Mouse (Mus musculus) liver, embryonic 12.5 days (tissue): ENCODE results near the gene Sppl2c. TPM values are rescaled to one million over a fixed set of nuclear protein-coding genes. Genes with fewer than 3 reads are reported as not detected.

Source experiments
- ATAC-seq: fragments of 200-750 bp; cut with Nextera tagmentation; 2 replicates; pipeline ENCODE4 v1.8.0; 2017; ENCODE audit warnings: moderate number of reproducible peaks, mild to moderate bottlenecking, moderate library complexity
- H3K27ac ChIP-seq: fragments of 300-500 bp; sonication (generic); 2 replicates; pipeline ENCODE4 v1.5.1; 2016; ENCODE audit warnings: mild to moderate bottlenecking
- H3K27me3 ChIP-seq: fragments of 300-500 bp; sonication (generic); replicated peaks from 2 replicates; pipeline ENCODE4 v1.6.1; 2016; ENCODE audit warnings: mild to moderate bottlenecking, moderate library complexity
- H3K36me3 ChIP-seq: fragments of 300-500 bp; sonication (generic); 2 replicates; pipeline ENCODE4 v1.6.1; 2016; ENCODE audit warnings: mild to moderate bottlenecking, moderate library complexity
- H3K4me1 ChIP-seq: fragments of 300-500 bp; sonication (generic); 2 replicates; pipeline ENCODE4 v1.6.1; 2016
- H3K4me2 ChIP-seq: fragments of 300-500 bp; sonication (generic); 2 replicates; pipeline ENCODE4 v1.6.1; 2016; ENCODE audit warnings: mild to moderate bottlenecking, moderate library complexity
- H3K4me3 ChIP-seq: fragments of 300-500 bp; sonication (generic); 2 replicates; pipeline ENCODE4 v1.5.1; 2016; ENCODE audit warnings: mild to moderate bottlenecking, moderate library complexity
- H3K9ac ChIP-seq: fragments of 300-500 bp; sonication (generic); 2 replicates; pipeline ENCODE4 v1.6.1; 2016; ENCODE audit warnings: mild to moderate bottlenecking, moderate library complexity
- H3K9me3 ChIP-seq: fragments of 300-500 bp; sonication (generic); replicated peaks from 2 replicates; pipeline ENCODE4 v1.6.1; 2016; ENCODE audit warnings: mild to moderate bottlenecking, moderate library complexity
- WGBS: fragments of 180-500 bp; shearing (Covaris S2); methylation state at CpG from one replicate; pipeline ENCODE4 v1.1.7; 2016; ENCODE audit not compliant: insufficient replicate concordance; 5-methylcytosine and 5-hydroxymethylcytosine counted together
- polyA plus RNA-seq: library from polyadenylated mRNA; unstranded; fragments of >200 nt; fragmentation: Nextera tagmentation; extraction: Ambion mirVana; gene quantifications from 2 replicates; pipeline ENCODE4 v1.2.1, GENCODE M21; 2016

The Sppl2c gene
- not detected in 2 replicates for polyA plus RNA-seq

- H3K4me2 ChIP-seq = no peak within 1 kb of the TSS
- no peak within 1 kb of the TSS for H3K9ac ChIP-seq
- H3K4me3 ChIP-seq = no peak within 1 kb of the TSS
- H3K27ac ChIP-seq = no peak within 1 kb of the TSS
- 70% methylated on average over 13 of the region's 13 CpGs for WGBS
- no peaks in the 10 kb centered on the region for H3K27me3 ChIP-seq
- ATAC-seq = no peak
- no peaks in the 10 kb centered on the region for H3K4me1 ChIP-seq
- H3K9me3 ChIP-seq = no peaks in the 10 kb centered on the region
- no peaks in the 10 kb centered on the region for H3K36me3 ChIP-seq
Observed at GRCm38 (mm10) chr11:104186135-104186836, at the start of gene Sppl2c. TSS of gene Sppl2c (plus strand) at chr11:104186327.

- no peak overlapping the region for H3K4me2 ChIP-seq
- no peaks in the 10 kb centered on the region for H3K36me3 ChIP-seq
- H3K9me3 ChIP-seq = no peaks in the 10 kb centered on the region
- no peaks in the 10 kb centered on the region for H3K4me1 ChIP-seq
- no peak for ATAC-seq
- peaks cover 41% of the 10 kb centered on the region for H3K27me3 ChIP-seq
- WGBS = 47% methylated on average over 3 of the region's 3 CpGs
- no peak overlapping the region for H3K4me3 ChIP-seq
- no peak overlapping the region for H3K9ac ChIP-seq
- no peak overlapping the region for H3K27ac ChIP-seq
Observed at GRCm38 (mm10) chr11:104138976-104139375, 47.2 kb upstream of the Sppl2c start.

GRCm38 (mm10) chr11:104144930-104145329 is 41.2 kb upstream of the Sppl2c start:
- H3K4me3 ChIP-seq = no peak overlapping the region
- no peaks in the 10 kb centered on the region for H3K4me1 ChIP-seq
- no peaks in the 10 kb centered on the region for H3K9me3 ChIP-seq
- peaks cover 4% of the 10 kb centered on the region for H3K27me3 ChIP-seq
- no peak overlapping the region for H3K27ac ChIP-seq
- no peak for ATAC-seq
- WGBS = 88% methylated on average over 1 of the region's 1 CpGs
- H3K4me2 ChIP-seq = no peak overlapping the region
- H3K9ac ChIP-seq = no peak overlapping the region
- no peaks in the 10 kb centered on the region for H3K36me3 ChIP-seq

GRCm38 (mm10) chr11:104148787-104149186 is 37.3 kb upstream of the Sppl2c start:
- no peaks in the 10 kb centered on the region for H3K36me3 ChIP-seq
- H3K4me2 ChIP-seq = no peak overlapping the region
- whole genome bisulfite sequencing = 59% methylated on average over 7 of the region's 7 CpGs
- no peak for ATAC-seq
- no peak overlapping the region for H3K9ac ChIP-seq
- H3K27ac ChIP-seq = no peak overlapping the region
- no peak overlapping the region for H3K4me3 ChIP-seq
- no peaks in the 10 kb centered on the region for H3K9me3 ChIP-seq
- H3K27me3 ChIP-seq = peaks cover 4% of the 10 kb centered on the region; the same call in 1 of the 2 replicates
- no peaks in the 10 kb centered on the region for H3K4me1 ChIP-seq

GRCm38 (mm10) chr11:104150911-104151310 is 35.2 kb upstream of the Sppl2c start:
- no peaks in the 10 kb centered on the region for H3K4me1 ChIP-seq
- H3K27me3 ChIP-seq = peaks cover 12% of the 10 kb centered on the region
- WGBS = 67% methylated on average over 5 of the region's 5 CpGs
- H3K9ac ChIP-seq = no peak overlapping the region
- no peak for ATAC-seq
- no peak overlapping the region for H3K27ac ChIP-seq
- no peaks in the 10 kb centered on the region for H3K9me3 ChIP-seq
- no peak overlapping the region for H3K4me2 ChIP-seq
- H3K4me3 ChIP-seq = no peak overlapping the region
- H3K36me3 ChIP-seq = no peaks in the 10 kb centered on the region

- no peaks in the 10 kb centered on the region for H3K36me3 ChIP-seq
- WGBS = 67% methylated on average over 4 of the region's 4 CpGs
- no peak overlapping the region for H3K27ac ChIP-seq
- no peak overlapping the region for H3K4me3 ChIP-seq
- H3K9ac ChIP-seq = no peak overlapping the region
- ATAC-seq = no peak
- peaks cover 41% of the 10 kb centered on the region for H3K27me3 ChIP-seq
- no peak overlapping the region for H3K4me2 ChIP-seq
- no peaks in the 10 kb centered on the region for H3K9me3 ChIP-seq
- H3K4me1 ChIP-seq = no peaks in the 10 kb centered on the region
Observed at GRCm38 (mm10) chr11:104154332-104154731, 31.8 kb upstream of the Sppl2c start.

GRCm38 (mm10) chr11:104154820-104155635 is 31.1 kb upstream of the Sppl2c start:
- Histone ChIP-seq H3K9me3 (no peaks in the 10 kb centered on the region), H3K36me3 (no peaks in the 10 kb centered on the region), H3K4me1 (no peaks in the 10 kb centered on the region), H3K4me2 (no peak overlapping the region), H3K9ac (no peak overlapping the region), H3K27ac (no peak overlapping the region), H3K27me3 (peaks cover 47% of the 10 kb centered on the region), H3K4me3 (no peak overlapping the region)
- no peak for ATAC-seq
- WGBS = 52% methylated on average over 9 of the region's 9 CpGs

- Histone ChIP-seq H3K9me3 (no peaks in the 10 kb centered on the region), H3K36me3 (no peaks in the 10 kb centered on the region), H3K4me2 (no peak overlapping the region), H3K9ac (no peak overlapping the region), H3K27me3 (peaks cover 48% of the 10 kb centered on the region), H3K4me1 (no peaks in the 10 kb centered on the region), H3K4me3 (no peak overlapping the region), H3K27ac (no peak overlapping the region)
- no peak for ATAC-seq
Observed at GRCm38 (mm10) chr11:104155899-104156298, 30.2 kb upstream of the Sppl2c start.

- WGBS = 37% methylated on average over 3 of the region's 3 CpGs
- no peaks in the 10 kb centered on the region for H3K9me3 ChIP-seq
- no peak for ATAC-seq
Observed at GRCm38 (mm10) chr11:104156391-104156790, 29.7 kb upstream of the Sppl2c start.

GRCm38 (mm10) chr11:104157603-104158259 is 28.4 kb upstream of the Sppl2c start:
- WGBS = 9% methylated on average over 23 of the region's 23 CpGs

More at GRCm38 (mm10) chr11:104156391-104156790, 29.7 kb upstream of the Sppl2c start:
- Histone ChIP-seq H3K27ac (no peak overlapping the region), H3K4me1 (no peaks in the 10 kb centered on the region), H3K36me3 (no peaks in the 10 kb centered on the region), H3K4me2 (no peak overlapping the region), H3K27me3 (peaks cover 48% of the 10 kb centered on the region), H3K4me3 (no peak overlapping the region), H3K9ac (no peak overlapping the region)

GRCm38 (mm10) chr11:104158260-104158907 is 27.7 kb upstream of the Sppl2c start:
- no peak for ATAC-seq
- Histone ChIP-seq H3K9me3 (no peaks in the 10 kb centered on the region), H3K4me1 (no peaks in the 10 kb centered on the region), H3K4me2 (peak overlapping the region; percentile 47), H3K9ac (no peak overlapping the region), H3K4me3 (no peak overlapping the region), H3K36me3 (no peaks in the 10 kb centered on the region), H3K27ac (no peak overlapping the region), H3K27me3 (peaks cover 50% of the 10 kb centered on the region)
- 13% methylated on average over 17 of the region's 17 CpGs for WGBS

More at GRCm38 (mm10) chr11:104157603-104158259, 28.4 kb upstream of the Sppl2c start:
- Histone ChIP-seq H3K4me3 (no peak overlapping the region; the same call in 1 of the 2 replicates), H3K4me2 (peak overlapping the region; percentile 47), H3K4me1 (no peaks in the 10 kb centered on the region), H3K36me3 (no peaks in the 10 kb centered on the region), H3K27me3 (peaks cover 48% of the 10 kb centered on the region), H3K27ac (no peak overlapping the region), H3K9me3 (no peaks in the 10 kb centered on the region), H3K9ac (no peak overlapping the region)
- no peak for ATAC-seq
